Mouse (Mus musculus) C2C12 (cell line): ENCODE data around the gene Dgkg. TPM values are rescaled to one million over a fixed set of nuclear protein-coding genes. Genes with fewer than 3 reads are reported as not detected.
A peak's percentile ranks its signal among the peaks of the same experiment; 100 is the strongest.

ENCODE experiments used
- H3K27me3 ChIP-seq: one replicate; pipeline ENCODE4 v1.6.1; 2011; ENCODE audit not compliant: control insufficient read depth, insufficient read depth, insufficient read length
- H3K36me3 ChIP-seq: one replicate; pipeline ENCODE4 v1.6.1; 2011; ENCODE audit not compliant: control insufficient read depth, insufficient read depth
- H3K4me3 ChIP-seq: one replicate; pipeline ENCODE4 v1.5.1; 2011; ENCODE audit warnings: mild to moderate bottlenecking, control low read depth; ENCODE audit not compliant: poor library complexity, insufficient read depth, severe bottlenecking
- H3K79me2 ChIP-seq: one replicate; pipeline ENCODE4 v1.6.1; 2011; ENCODE audit not compliant: control insufficient read depth, insufficient read depth
- H3K79me3 ChIP-seq: one replicate; pipeline ENCODE4 v1.6.1; 2011; ENCODE audit warnings: low read depth, control low read depth
- H3ac ChIP-seq: one replicate; pipeline ENCODE3; 2011; ENCODE audit warnings: low read depth; ENCODE audit not compliant: control insufficient read depth, insufficient read length
- CEBPB ChIP-seq: IDR thresholded peaks from one replicate; pipeline ENCODE4 v1.6.1; 2011; ENCODE audit warnings: low read depth, mild to moderate bottlenecking, control low read depth, moderate library complexity
- CTCF ChIP-seq: IDR thresholded peaks from one replicate; pipeline ENCODE4 v1.5.1; 2011; ENCODE audit not compliant: control insufficient read depth, insufficient read depth, insufficient read length
- FOSL1 ChIP-seq: IDR thresholded peaks from one replicate; pipeline ENCODE4 v1.8.0; 2011; ENCODE audit warnings: mild to moderate bottlenecking, low read length; ENCODE audit not compliant: poor library complexity, insufficient read depth, severe bottlenecking
- MAX ChIP-seq: IDR thresholded peaks from one replicate; pipeline ENCODE4 v1.6.1; 2011; ENCODE audit warnings: mild to moderate bottlenecking, control low read depth
- MYOD1 ChIP-seq: IDR thresholded peaks from one replicate; pipeline ENCODE4 v1.6.1; 2011; ENCODE audit warnings: low read depth; ENCODE audit not compliant: control insufficient read depth, insufficient read length
- MYOG ChIP-seq: IDR thresholded peaks from one replicate; pipeline ENCODE4 v1.6.1; 2011; ENCODE audit not compliant: control insufficient read depth, insufficient read length; ENCODE audit errors: extremely low read depth
- USF1 ChIP-seq: IDR thresholded peaks from one replicate; pipeline ENCODE4 v1.6.1; 2011; ENCODE audit warnings: low read depth, mild to moderate bottlenecking, control low read depth, moderate library complexity
- polyA plus RNA-seq: library from polyadenylated mRNA; unstranded; fragments of >200 nt; fragmentation: generic; extraction: Trizol; gene quantifications from one replicate; pipeline ENCODE4 v1.2.1, GENCODE M21; 2012; ENCODE audit warnings: missing spikeins

Gene Dgkg
- polyA plus RNA-seq, 1 experiment: 0.01 TPM

- Histone ChIP-seq H3K27me3 (no peaks in the 10 kb centered on the region), H3K79me2 (peaks cover 8% of the 10 kb centered on the region), H3K36me3 (no peaks in the 10 kb centered on the region), H3ac (peak overlapping the region; percentile 86), H3K79me3 (no peaks in the 10 kb centered on the region), H3K4me3 (peak overlapping the region; percentile 50)
- TF ChIP-seq CEBPB (no peak), MYOD1 (no peak), MAX (no peak), MYOG (no peak), CTCF (no peak), USF1 (no peak), FOSL1 (no peak)
Observed at GRCm38 (mm10) chr16:22438441-22439373, 218.3 kb downstream of the Dgkg start.

- no peaks in the 10 kb centered on the region for H3K79me3 ChIP-seq
- H3ac ChIP-seq: no peak overlapping the region
- H3K79me2 ChIP-seq: peaks cover 8% of the 10 kb centered on the region
- TF ChIP-seq CEBPB: no peak
- H3K27me3 ChIP-seq: no peaks in the 10 kb centered on the region
- no peaks in the 10 kb centered on the region for H3K36me3 ChIP-seq
- no peak overlapping the region for H3K4me3 ChIP-seq
Observed at GRCm38 (mm10) chr16:22436106-22436505, 220.9 kb downstream of the Dgkg start.

DNA sequence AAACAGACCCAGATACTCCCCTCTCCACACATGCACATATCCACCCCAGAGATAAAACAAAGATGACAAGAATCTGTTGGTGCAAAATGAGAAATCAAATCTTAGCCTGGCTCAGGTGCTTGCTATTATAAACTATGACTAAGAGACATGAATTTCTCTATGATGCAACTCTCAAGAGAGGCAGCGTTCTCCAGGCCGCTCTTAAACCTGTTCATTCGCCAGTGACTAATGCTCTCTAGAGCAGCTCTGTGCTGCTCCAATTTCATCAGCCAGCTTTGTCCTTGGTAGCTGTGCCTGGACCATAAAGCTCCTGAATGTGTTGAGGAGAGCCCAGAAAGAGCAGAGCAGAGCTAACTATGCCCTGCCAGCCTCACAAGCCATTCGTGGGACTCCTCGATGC lies 222.5 kb downstream of the Dgkg start:
- Histone ChIP-seq H3K79me3 (no peaks in the 10 kb centered on the region), H3ac (no peak overlapping the region), H3K27me3 (no peaks in the 10 kb centered on the region), H3K36me3 (peaks cover 3% of the 10 kb centered on the region), H3K4me3 (no peak overlapping the region), H3K79me2 (peaks cover 8% of the 10 kb centered on the region)
- TF ChIP-seq CTCF (no peak), MYOG (no peak), USF1 (no peak), MAX (no peak), CEBPB (no peak), FOSL1 (no peak), MYOD1 (no peak)

DNA sequence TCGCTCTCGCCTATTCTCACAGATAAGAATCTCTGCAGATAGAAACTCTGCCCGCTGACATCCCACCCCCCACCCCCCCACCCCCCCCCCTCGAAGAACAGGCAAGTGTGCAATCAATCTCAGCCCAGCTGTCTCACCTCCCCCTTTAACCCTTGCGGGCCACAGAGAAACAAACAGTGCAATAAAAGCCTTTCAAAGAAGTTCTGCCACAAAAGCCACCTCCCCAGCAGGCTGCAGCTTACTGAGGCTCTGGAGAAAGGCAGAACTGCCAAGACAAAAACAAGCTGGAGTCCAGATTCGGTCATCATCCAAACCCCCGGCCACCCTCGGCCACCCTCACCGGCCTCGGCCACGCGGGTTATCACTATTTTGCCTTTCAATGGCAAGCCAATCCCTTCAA lies 223.1 kb downstream of the Dgkg start:
- Histone ChIP-seq H3K79me2 (peaks cover 5% of the 10 kb centered on the region), H3ac (no peak overlapping the region), H3K36me3 (peaks cover 3% of the 10 kb centered on the region), H3K27me3 (no peaks in the 10 kb centered on the region), H3K79me3 (no peaks in the 10 kb centered on the region), H3K4me3 (no peak overlapping the region)
- no peak for TF ChIP-seq CTCF
- no peak for TF ChIP-seq CEBPB
- no peak for TF ChIP-seq FOSL1
- TF ChIP-seq MYOD1: no peak
- TF ChIP-seq MAX: no peak
- no peak for TF ChIP-seq USF1
- TF ChIP-seq MYOG: no peak

DNA sequence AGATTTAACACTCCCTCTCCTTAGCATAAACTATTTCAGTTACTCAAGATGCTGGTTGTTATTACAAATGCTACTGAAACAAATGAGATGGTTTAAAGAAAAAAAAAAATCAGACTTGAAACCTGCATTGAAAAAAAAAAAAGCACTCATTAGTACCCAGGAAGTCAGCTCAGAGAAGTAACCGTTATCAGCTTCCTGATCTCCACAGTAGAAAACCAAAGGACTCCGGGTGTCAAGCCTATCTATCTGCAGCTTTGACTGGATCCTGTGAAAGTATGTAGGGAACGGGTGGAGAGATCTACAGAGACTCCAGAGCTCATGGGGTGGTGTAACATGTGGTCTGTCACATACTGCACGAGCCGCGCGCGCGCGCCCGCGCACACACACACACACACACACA lies 225.2 kb downstream of the Dgkg start:
- Histone ChIP-seq H3ac (no peak overlapping the region), H3K79me2 (no peaks in the 10 kb centered on the region), H3K27me3 (no peaks in the 10 kb centered on the region), H3K79me3 (no peaks in the 10 kb centered on the region), H3K4me3 (no peak overlapping the region), H3K36me3 (peaks cover 3% of the 10 kb centered on the region)
- no peak for TF ChIP-seq CTCF
- TF ChIP-seq MYOD1: no peak
- TF ChIP-seq MAX: no peak
- TF ChIP-seq USF1: no peak
- no peak for TF ChIP-seq FOSL1
- TF ChIP-seq MYOG: no peak
- TF ChIP-seq CEBPB: no peak

- Histone ChIP-seq H3K79me2 (no peaks in the 10 kb centered on the region), H3K27me3 (no peaks in the 10 kb centered on the region), H3ac (no peak overlapping the region), H3K79me3 (no peaks in the 10 kb centered on the region), H3K36me3 (peaks cover 3% of the 10 kb centered on the region), H3K4me3 (no peak overlapping the region)
- TF ChIP-seq MYOG: no peak
Observed at GRCm38 (mm10) chr16:22431335-22431734, 225.7 kb downstream of the Dgkg start.
